Mouse (Mus musculus) spleen, adult 18-20 months (tissue): ENCODE measurements around the gene Gga3.
A peak's percentile ranks its signal among the peaks of the same experiment; 100 is the strongest.

Experiments used
- DNase-seq, 2 experiments: peaks; one replicate each; pipeline ENCODE4 v3.0.0; 2022; ENCODE audit warnings: mixed read lengths in 2 of 2

Gga3 gene

GRCm38 (mm10) chr11:115612059-115612409, 8.2 kb upstream of the Gga3 start:
- peak in 1 of 2 experiments; percentile 51 for DNase-seq

- no peak for DNase-seq
These were observed 7.3 kb upstream of the Gga3 start for GRCm38 (mm10) chr11:115611173-115611572.

- no peak for DNase-seq
These were observed 5.7 kb upstream of the Gga3 start for GRCm38 (mm10) chr11:115609576-115609975.

GRCm38 (mm10) chr11:115608421-115609399, 4.9 kb upstream of the Gga3 start:
- DNase-seq, result no peak

- DNase-seq, result no peak
These were observed 2.9 kb upstream of the Gga3 start for GRCm38 (mm10) chr11:115606733-115607132.

GRCm38 (mm10) chr11:115604304-115604696, 449 bp upstream of the Gga3 start:
- no peak for DNase-seq

GRCm38 (mm10) chr11:115603128-115603475, 749 bp downstream of the Gga3 start:
- DNase-seq, result no peak

GRCm38 (mm10) chr11:115601174-115601573, 2.7 kb downstream of the Gga3 start:
- DNase-seq, result no peak

GRCm38 (mm10) chr11:115600743-115601142, 3.1 kb downstream of the Gga3 start:
- no peak for DNase-seq

GRCm38 (mm10) chr11:115599722-115600121, 4.1 kb downstream of the Gga3 start:
- no peak for DNase-seq

- DNase-seq, result no peak
These were observed 5.5 kb downstream of the Gga3 start for GRCm38 (mm10) chr11:115598309-115598708.

- no peak for DNase-seq
These were observed 8.6 kb downstream of the Gga3 start for GRCm38 (mm10) chr11:115595209-115595608.

GRCm38 (mm10) chr11:115590526-115591075, 13.2 kb downstream of the Gga3 start:
- no peak for DNase-seq

- DNase-seq, result no peak
These were observed 15.9 kb downstream of the Gga3 start for GRCm38 (mm10) chr11:115587984-115588383.

GRCm38 (mm10) chr11:115586403-115586802, 17.4 kb downstream of the Gga3 start:
- DNase-seq, result no peak

- no peak for DNase-seq
These were observed 18.2 kb downstream of the Gga3 start for GRCm38 (mm10) chr11:115585573-115586100.

GRCm38 (mm10) chr11:115584376-115585073, 19.3 kb downstream of the Gga3 start:
- no peak for DNase-seq

- DNase-seq, result no peak
These were observed 20.8 kb downstream of the Gga3 start for GRCm38 (mm10) chr11:115582913-115583606.

GRCm38 (mm10) chr11:115579080-115579479, 24.8 kb downstream of the Gga3 start:
- DNase-seq, result no peak

- DNase-seq, result no peak
These were observed 38.9 kb downstream of the Gga3 start for GRCm38 (mm10) chr11:115564961-115565360.

- peak; percentile 92 to 96 for DNase-seq
These were observed 39.6 kb downstream of the Gga3 start, which contains the start of gene Nup85 for GRCm38 (mm10) chr11:115564064-115564809. TSS of gene Nup85 (plus strand) at chr11:115564434.

GRCm38 (mm10) chr11:115563406-115563805, 40.4 kb downstream of the Gga3 start:
- DNase-seq, result no peak
